Mouse (Mus musculus): ENCODE measurements around the gene Cfap100.

DNA sequence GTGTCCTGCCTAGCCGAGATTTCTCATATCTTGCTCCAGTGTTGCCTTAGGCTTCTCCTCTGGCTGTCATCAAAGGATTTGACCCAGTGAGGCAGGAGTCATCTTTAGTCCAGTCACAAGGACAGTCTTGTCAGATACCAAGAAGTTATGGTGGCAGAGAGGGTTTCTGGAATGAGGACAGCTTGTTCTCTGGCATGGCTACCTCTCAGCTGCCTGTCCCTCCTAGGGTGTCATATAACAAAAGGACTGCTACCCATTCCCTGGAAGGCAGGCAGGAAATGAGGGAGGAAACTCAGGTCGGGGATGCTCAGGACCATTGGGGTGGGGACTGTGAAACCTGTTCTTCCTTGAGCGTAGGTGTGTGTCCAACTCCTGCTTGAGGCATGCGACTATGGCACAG lies 43.5 kb upstream of the Cfap100 start:
- TF ChIP-seq POLR2A (IDR thresholded peaks at IDR 0.05; ENCODE audit: borderline replicate concordance, extremely low read depth, low read depth, low read length) = no peak
- TF ChIP-seq CTCF (IDR thresholded peaks at IDR 0.05; ENCODE audit: insufficient read depth, low read length) = no peak
